Mouse (Mus musculus): Measurements from ENCODE around the gene Tmem107. TPM values are rescaled to one million over a fixed set of nuclear protein-coding genes. Genes with fewer than 3 reads are reported as not detected.

Tmem107 gene
- polyA plus RNA-seq, 1 experiment from 2014 or later, result 47.6 TPM

GRCm38 (mm10) chr11:69108223-69108622 is 37.6 kb downstream of the Tmem107 start:
- Histone ChIP-seq H3K27ac (no peak overlapping the region), H3K36me3 (peaks cover 53% of the 10 kb centered on the region), H3K9ac (no peak overlapping the region), H3K4me3 (replicated peaks) (no peak overlapping the region), H3K4me1 (replicated peaks) (0 out of 2 replicates have a peak, but pooled peaks cover 11% of the 10 kb centered on the region), H3K4me2 (replicated peaks) (no peak overlapping the region), H3K9me3 (no peaks in the 10 kb centered on the region), H3K27me3 (replicated peaks) (no peaks in the 10 kb centered on the region)
- 92% methylated on average over 9 of the region's 9 CpGs for WGBS
- ATAC-seq, result no peak

- H3K36me3 ChIP-seq, result peaks cover 43% of the 10 kb centered on the region
- WGBS, result 84% methylated on average over 13 of the region's 13 CpGs
- H3K9me3 ChIP-seq, result no peaks in the 10 kb centered on the region
- ATAC-seq, result no peak
- H3K27ac ChIP-seq, result no peak overlapping the region
- no peak overlapping the region for H3K9ac ChIP-seq
- H3K27me3 ChIP-seq (replicated peaks), result no peaks in the 10 kb centered on the region
- 0 out of 2 replicates have a peak, but pooled peaks cover 11% of the 10 kb centered on the region for H3K4me1 ChIP-seq (replicated peaks)
- no peak overlapping the region for H3K4me2 ChIP-seq (replicated peaks)
- H3K4me3 ChIP-seq (replicated peaks), result no peak overlapping the region
Measured at GRCm38 (mm10) chr11:69109032-69109900, 38.7 kb downstream of the Tmem107 start.

- WGBS, result 1% methylated on average over 30 of the region's 30 CpGs
- 0 out of 2 replicates have a peak overlapping the region, but pooled peaks have one; percentile 11 for H3K27ac ChIP-seq
Measured at GRCm38 (mm10) chr11:69110319-69111046, 39.9 kb downstream of the Tmem107 start.

GRCm38 (mm10) chr11:69111051-69111810 is 40.6 kb downstream of the Tmem107 start:
- WGBS, result 10% methylated on average over 21 of the region's 21 CpGs
- peak; percentile 18; the same call in 1 of the 2 replicates for ATAC-seq
- peaks cover 25% of the 10 kb centered on the region for H3K36me3 ChIP-seq
- 0 out of 2 replicates have a peak, but pooled peaks cover 11% of the 10 kb centered on the region for H3K4me1 ChIP-seq (replicated peaks)
- no peaks in the 10 kb centered on the region for H3K9me3 ChIP-seq
- no peak overlapping the region for H3K27ac ChIP-seq
- peak overlapping the region; percentile 37 for H3K4me3 ChIP-seq (replicated peaks)
- H3K4me2 ChIP-seq (replicated peaks), result peak overlapping the region; percentile 58
- H3K27me3 ChIP-seq (replicated peaks), result no peaks in the 10 kb centered on the region
- H3K9ac ChIP-seq, result peak overlapping the region; percentile 29; the same call in 1 of the 2 replicates

More at GRCm38 (mm10) chr11:69110319-69111046, 39.9 kb downstream of the Tmem107 start:
- Histone ChIP-seq H3K36me3 (peaks cover 33% of the 10 kb centered on the region), H3K4me2 (replicated peaks) (peak overlapping the region; percentile 58), H3K9ac (peak overlapping the region; percentile 29; the same call in 1 of the 2 replicates), H3K4me1 (replicated peaks) (0 out of 2 replicates have a peak, but pooled peaks cover 11% of the 10 kb centered on the region), H3K4me3 (replicated peaks) (peak overlapping the region; percentile 37), H3K27me3 (replicated peaks) (no peaks in the 10 kb centered on the region), H3K9me3 (no peaks in the 10 kb centered on the region)
- ATAC-seq, result peak; percentile 81

- ATAC-seq, result no peak
- Histone ChIP-seq H3K4me3 (replicated peaks) (no peak overlapping the region), H3K9ac (no peak overlapping the region)
Measured at GRCm38 (mm10) chr11:69111865-69112264, 41.3 kb downstream of the Tmem107 start.

GRCm38 (mm10) chr11:69114018-69114417 is 43.4 kb downstream of the Tmem107 start:
- H3K4me2 ChIP-seq (replicated peaks), result no peak overlapping the region
- no peak overlapping the region for H3K27ac ChIP-seq
- H3K36me3 ChIP-seq, result peaks cover 2% of the 10 kb centered on the region
- H3K4me1 ChIP-seq (replicated peaks), result peaks cover 20% of the 10 kb centered on the region
- no peak overlapping the region for H3K9ac ChIP-seq
- 71% methylated on average over 3 of the region's 3 CpGs for WGBS
- ATAC-seq, result no peak
- no peaks in the 10 kb centered on the region for H3K9me3 ChIP-seq
- no peaks in the 10 kb centered on the region for H3K27me3 ChIP-seq (replicated peaks)
- H3K4me3 ChIP-seq (replicated peaks), result no peak overlapping the region

More at GRCm38 (mm10) chr11:69111865-69112264, 41.3 kb downstream of the Tmem107 start:
- no peak overlapping the region for H3K27ac ChIP-seq
- H3K4me1 ChIP-seq (replicated peaks), result 0 out of 2 replicates have a peak, but pooled peaks cover 12% of the 10 kb centered on the region
- H3K4me2 ChIP-seq (replicated peaks), result no peak overlapping the region
- WGBS, result 61% methylated on average over 4 of the region's 4 CpGs
- no peaks in the 10 kb centered on the region for H3K27me3 ChIP-seq (replicated peaks)
- H3K9me3 ChIP-seq, result no peaks in the 10 kb centered on the region
- peaks cover 19% of the 10 kb centered on the region for H3K36me3 ChIP-seq

GRCm38 (mm10) chr11:69114621-69115020 is 44.0 kb downstream of the Tmem107 start:
- 83% methylated on average over 3 of the region's 3 CpGs for WGBS
- Histone ChIP-seq H3K27me3 (replicated peaks) (no peaks in the 10 kb centered on the region), H3K4me1 (replicated peaks) (peaks cover 21% of the 10 kb centered on the region)

GRCm38 (mm10) chr11:69116843-69117242 is 46.2 kb downstream of the Tmem107 start:
- ATAC-seq, result no peak
- H3K4me2 ChIP-seq (replicated peaks), result peak overlapping the region; percentile 86; the same call in 1 of the 2 replicates
- 51% methylated on average over 5 of the region's 5 CpGs for WGBS
- no peak overlapping the region for H3K27ac ChIP-seq
- peaks cover 35% of the 10 kb centered on the region for H3K4me1 ChIP-seq (replicated peaks)
- no peaks in the 10 kb centered on the region for H3K9me3 ChIP-seq
- H3K27me3 ChIP-seq (replicated peaks), result no peaks in the 10 kb centered on the region
- H3K36me3 ChIP-seq, result no peaks in the 10 kb centered on the region
- H3K9ac ChIP-seq, result no peak overlapping the region
- H3K4me3 ChIP-seq (replicated peaks), result no peak overlapping the region

More at GRCm38 (mm10) chr11:69114621-69115020, 44.0 kb downstream of the Tmem107 start:
- H3K36me3 ChIP-seq, result no peaks in the 10 kb centered on the region
- H3K4me3 ChIP-seq (replicated peaks), result no peak overlapping the region
- H3K9ac ChIP-seq, result no peak overlapping the region
- ATAC-seq, result no peak
- no peak overlapping the region for H3K27ac ChIP-seq
- no peaks in the 10 kb centered on the region for H3K9me3 ChIP-seq
- no peak overlapping the region for H3K4me2 ChIP-seq (replicated peaks)

GRCm38 (mm10) chr11:69117737-69118695 is 47.4 kb downstream of the Tmem107 start:
- under 1% methylated on average over 45 of the region's 45 CpGs for WGBS
- Histone ChIP-seq H3K4me3 (replicated peaks) (peak overlapping the region; percentile 76), H3K27me3 (replicated peaks) (no peaks in the 10 kb centered on the region), H3K4me2 (replicated peaks) (peak overlapping the region; percentile 86), H3K4me1 (replicated peaks) (peaks cover 37% of the 10 kb centered on the region), H3K9me3 (no peaks in the 10 kb centered on the region), H3K9ac (peak overlapping the region; percentile 65), H3K27ac (peak overlapping the region; percentile 72), H3K36me3 (no peaks in the 10 kb centered on the region)
- peak; percentile 42 for ATAC-seq

GRCm38 (mm10) chr11:69118765-69119164 is 48.2 kb downstream of the Tmem107 start:
- Histone ChIP-seq H3K27ac (peak overlapping the region; percentile 72; the same call in 1 of the 2 replicates), H3K4me1 (replicated peaks) (peaks cover 37% of the 10 kb centered on the region), H3K4me3 (replicated peaks) (peak overlapping the region; percentile 76), H3K4me2 (replicated peaks) (peak overlapping the region; percentile 92), H3K9ac (peak overlapping the region; percentile 22; the same call in 1 of the 2 replicates), H3K27me3 (replicated peaks) (no peaks in the 10 kb centered on the region), H3K36me3 (no peaks in the 10 kb centered on the region), H3K9me3 (no peaks in the 10 kb centered on the region)
- 0% methylated on average over 15 of the region's 15 CpGs for WGBS
- ATAC-seq, result peak; percentile 29

Measured in intestine, embryonic 15.5 days (tissue).